Mouse (Mus musculus) liver (tissue): ENCODE data around the gene Terf2.
A peak's percentile ranks its signal among the peaks of the same experiment; 100 is the strongest.

ENCODE experiments used
- DNase-seq: peaks from one replicate; pipeline ENCODE4 v3.0.0-alpha.2; 2020; ENCODE audit warnings: mixed read lengths

Terf2 gene

DNA sequence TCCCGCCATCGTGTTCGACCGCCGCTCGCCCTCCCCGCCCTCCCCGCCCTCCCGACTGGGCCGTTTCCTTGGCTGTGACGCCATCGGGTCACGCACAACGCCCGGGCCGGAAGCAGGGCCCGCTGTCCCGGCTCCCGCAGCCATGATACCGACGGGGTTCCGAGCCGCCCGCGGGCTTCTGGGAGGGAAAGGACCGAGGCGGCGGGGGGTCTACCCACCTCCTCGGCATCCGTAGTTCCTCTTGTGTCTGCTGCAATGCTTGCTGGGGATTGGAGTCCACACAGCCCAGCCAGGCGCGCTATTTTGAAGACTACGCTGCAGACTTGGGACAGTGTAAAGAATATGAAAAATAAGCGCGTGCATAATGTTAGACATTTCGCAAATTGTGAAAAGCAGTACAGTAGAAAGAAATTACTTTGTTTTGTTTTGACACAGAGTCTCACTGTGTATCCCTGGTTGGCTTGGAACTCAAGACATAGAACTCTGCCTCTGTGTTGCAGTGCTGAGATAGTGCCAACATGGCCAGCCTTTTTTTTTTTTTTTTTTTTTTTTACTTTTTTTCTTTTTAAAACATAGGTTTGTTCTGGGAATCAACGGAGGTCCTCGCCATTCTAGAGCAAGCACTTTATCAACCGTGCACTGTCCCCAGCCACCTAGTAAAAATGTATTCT lies at the start of gene Terf2:
Gene Terf2, minus strand, starts transcription at position 182 of the 671 bp plus-strand sequence.
- DNase-seq: peak; percentile 92

DNA sequence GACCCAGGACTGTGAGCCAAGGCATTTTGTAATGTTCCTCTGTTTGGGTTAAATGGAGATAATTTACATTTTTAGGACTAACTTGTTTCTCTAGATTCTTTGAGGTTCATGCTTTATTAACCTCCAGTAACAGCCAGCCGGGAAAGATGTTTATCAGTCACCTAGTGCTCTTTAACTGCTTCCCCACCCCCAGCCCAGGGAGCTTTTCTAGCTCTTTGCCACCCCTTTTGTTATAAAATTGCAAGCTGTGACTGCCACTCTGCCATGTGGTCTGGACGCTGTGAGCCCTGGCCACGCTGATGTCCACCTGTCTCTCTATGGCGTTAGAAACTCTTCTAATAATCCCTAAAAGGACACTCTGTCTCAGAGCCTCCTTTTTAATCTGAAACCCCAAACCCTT lies 47.2 kb upstream of the Terf2 start:
- no peak for DNase-seq

DNA sequence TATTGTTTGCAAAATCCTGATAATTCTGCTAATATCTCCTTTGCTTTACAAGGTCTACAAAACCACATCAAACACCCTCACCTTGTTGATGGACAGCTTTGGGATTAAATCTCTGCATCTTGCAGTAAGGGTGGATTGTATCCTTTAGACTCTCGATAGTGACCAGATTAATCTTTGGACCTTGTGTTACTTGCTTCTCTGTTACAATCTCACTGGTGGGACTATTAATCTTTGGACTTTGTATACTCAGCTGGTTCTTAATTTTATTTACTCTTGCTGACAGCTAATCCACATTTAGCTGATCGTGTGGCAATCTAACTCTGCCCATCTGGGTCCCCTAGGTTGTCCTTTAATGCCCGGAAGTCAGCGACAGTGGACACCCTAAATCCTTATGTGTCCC lies 46.2 kb upstream of the Terf2 start:
- DNase-seq: no peak

DNA sequence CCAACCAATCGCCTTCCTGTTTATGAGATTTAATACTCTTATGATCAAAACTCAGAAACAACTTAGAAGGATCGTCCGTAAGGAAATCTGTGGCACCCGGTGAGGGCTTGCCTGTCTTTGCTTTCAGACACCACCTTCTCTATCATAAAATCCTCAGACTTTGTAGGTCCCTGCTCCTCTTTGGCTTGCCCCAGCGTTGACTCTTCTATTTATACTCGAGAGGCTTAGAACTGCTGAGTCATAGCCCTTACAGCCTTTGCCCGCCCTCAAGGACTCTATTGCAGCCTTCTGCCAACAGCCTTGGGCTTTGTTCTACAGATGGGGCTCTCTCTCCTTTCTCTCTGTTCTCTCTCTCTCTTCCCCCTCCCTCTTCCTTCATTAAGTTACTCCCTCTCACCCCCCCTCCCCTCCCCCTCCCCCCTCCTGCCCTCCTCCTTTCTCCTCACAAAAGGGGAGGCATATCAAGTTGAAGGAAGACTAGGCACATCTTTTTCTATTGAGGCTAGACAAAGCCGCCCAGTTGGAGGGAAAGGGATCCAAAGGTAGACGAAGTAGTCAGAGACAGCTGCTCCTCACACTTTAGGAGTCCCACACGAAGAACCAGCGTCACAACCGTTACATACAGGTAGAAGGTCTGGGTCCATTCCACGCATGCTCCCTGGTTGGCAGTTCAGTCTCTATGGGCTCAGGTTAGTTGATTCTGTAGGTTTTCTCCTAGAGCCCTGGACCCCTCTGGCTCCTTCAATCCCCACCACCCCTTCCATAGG lies 43.5 kb upstream of the Terf2 start:
- peak; percentile 75 for DNase-seq

GRCm38 (mm10) chr8:107138338-107138737 lies 42.0 kb upstream of the Terf2 start:
- DNase-seq: no peak

- no peak for DNase-seq
Measured at GRCm38 (mm10) chr8:107137591-107137990, 41.2 kb upstream of the Terf2 start.

DNA sequence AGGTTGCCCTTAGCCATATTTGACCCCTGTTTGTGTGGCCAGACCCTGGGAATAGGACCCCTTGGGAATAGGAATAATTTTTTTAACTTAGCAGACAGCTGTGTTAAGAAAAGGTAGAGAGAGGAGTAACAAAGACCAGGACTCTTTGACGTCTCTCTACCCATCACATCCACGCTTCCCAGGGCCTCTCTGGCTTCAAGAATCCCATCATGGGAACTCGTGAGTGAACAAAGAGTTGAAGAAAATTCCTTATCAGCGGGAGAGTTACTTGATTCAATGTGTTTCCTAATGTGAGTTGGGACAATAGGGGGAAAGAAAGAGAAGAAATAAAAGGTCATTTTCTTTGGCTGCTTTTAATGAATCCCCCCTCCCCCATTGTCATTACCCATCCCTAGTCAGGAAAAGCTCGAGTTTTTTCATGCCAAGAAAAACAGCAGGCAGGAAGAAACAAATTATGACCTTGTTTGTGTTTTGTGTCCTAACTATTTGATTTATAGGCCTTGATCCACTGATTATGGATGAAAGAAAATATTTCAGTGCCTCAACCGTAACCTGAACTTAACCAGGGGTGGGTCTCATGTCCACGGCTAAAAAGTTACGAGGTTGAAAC lies 39.8 kb upstream of the Terf2 start:
- DNase-seq: no peak

- DNase-seq: no peak
Measured at GRCm38 (mm10) chr8:107133881-107134280, 37.5 kb upstream of the Terf2 start.

DNA sequence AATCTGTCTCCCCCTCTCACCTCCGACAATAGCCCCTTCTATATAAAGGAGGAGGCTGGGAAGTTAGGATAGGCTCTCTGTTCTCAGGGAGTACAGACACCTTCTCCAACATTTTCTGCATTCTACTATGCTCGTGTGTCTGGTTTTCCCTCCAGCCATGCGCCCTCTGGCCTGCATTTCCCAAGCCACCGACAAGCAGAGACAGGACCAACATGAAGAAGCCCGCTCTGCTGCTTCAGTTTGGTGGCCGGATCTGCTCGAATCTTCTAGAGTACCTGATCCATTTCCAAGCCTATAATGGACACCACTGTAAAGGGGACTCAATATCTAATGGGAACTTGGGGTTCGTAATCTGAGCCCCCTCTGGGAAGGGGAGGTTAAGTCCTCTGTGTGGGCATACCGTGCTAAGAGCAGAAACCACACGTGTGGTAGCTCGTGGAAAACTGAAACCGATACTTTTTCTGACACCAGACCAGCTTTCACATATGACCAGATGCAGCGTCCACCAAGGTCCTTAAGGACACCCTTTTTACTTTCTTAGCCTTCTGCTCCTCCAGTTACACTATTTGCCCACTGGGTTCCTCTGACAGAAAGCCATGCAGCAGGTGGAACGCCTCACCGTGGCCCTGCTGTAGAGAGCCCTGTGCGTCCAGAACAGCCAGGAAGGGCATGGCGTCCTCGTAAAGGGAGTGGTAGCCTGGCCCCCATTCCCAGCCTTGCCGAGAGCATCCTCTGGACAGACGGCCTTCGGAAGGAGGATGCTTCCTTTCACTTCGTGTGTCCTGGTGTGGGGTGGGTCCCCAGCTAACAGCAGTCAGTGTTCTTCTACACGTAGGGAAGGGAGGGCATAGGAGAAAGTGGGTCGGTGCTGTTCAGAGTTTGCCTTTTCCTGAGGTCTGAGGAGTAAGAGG lies 36.5 kb upstream of the Terf2 start:
- DNase-seq: no peak

DNA sequence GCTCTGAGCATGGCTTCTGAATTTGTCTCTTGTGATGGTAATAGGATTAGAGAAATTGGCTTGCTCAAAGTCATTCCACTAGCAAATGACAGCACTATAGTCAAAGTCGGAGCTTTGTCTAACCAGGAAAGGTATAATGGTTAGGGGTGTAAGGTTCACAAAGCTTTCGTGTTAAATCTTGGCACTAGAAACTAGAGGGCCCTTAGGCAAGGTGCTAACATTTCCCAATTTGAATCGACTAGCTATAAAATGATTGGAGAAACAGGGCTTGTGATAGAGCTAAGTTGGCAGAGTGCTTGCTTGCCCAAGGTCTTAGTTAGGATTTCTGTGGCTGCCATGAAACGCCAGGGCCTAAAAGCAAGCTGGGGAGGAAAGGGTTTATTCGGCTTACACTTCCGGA lies 33.7 kb upstream of the Terf2 start:
- DNase-seq: no peak

DNA sequence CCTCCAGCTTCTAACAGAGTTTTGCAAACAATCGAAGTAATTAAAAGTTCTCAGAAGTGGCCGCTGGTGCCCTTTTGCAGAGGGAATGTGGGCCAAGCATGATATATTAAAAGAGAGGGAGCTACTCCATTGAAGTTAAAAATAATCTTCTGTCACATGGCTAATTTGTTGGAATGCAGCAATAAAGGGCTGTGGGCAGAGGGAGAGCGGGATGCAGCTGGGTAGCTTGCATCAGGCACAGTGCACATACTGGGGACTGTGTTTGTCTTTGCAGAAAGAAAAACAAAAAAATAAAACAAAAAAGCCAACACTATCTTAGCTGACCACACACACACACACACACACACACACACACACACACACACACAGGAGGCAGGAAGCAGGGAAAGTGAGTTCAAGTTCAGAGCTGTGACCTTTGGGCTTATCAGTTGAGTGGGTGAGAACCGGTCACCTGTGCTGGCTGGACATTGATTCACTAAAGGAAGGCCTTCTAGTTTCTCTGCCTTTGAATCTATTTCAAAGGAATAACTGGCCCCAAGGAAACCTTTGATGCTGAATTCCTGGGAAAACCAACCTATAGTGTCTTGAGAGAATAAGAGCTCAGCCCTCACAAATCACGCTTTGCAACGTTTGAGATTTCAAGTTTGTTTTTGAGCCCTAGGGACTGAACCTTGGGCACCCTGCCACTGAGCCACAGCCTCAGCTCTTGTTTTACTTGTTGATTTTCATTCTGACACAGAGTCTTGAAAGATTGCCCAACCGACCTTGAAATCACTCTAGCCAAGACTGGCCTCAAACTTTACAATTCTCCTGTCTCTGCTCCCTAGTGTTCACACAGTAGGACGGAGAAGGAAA lies 33.1 kb upstream of the Terf2 start:
- DNase-seq: no peak

GRCm38 (mm10) chr8:107124343-107124742 lies 28.0 kb upstream of the Terf2 start:
- no peak for DNase-seq

GRCm38 (mm10) chr8:107123063-107123614 lies 26.8 kb upstream of the Terf2 start:
- DNase-seq: no peak

GRCm38 (mm10) chr8:107121681-107122291 lies 25.4 kb upstream of the Terf2 start:
- no peak for DNase-seq

- peak; percentile 32 for DNase-seq
Measured at GRCm38 (mm10) chr8:107120806-107121205, 24.5 kb upstream of the Terf2 start.

DNA sequence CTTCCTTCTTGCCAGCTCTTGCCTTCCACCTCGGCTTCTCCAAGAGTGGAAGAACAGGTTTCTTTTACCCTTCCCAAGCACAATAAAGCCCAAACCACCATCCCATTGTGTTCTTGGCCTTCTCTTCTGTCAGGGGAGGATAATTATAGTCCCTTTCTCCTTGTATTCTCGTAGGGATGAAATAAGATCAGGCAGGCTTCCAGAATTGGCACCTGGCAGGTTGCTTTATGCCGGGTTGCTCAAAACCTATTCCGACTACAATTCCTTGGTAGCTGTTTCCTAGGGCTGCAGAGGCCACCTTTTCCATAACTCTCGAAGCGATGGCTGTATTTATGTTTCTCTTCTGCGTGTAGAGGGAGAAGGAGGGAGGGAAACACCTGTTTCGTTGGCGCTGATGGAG lies 23.1 kb upstream of the Terf2 start:
- no peak for DNase-seq

- no peak for DNase-seq
Measured at GRCm38 (mm10) chr8:107118803-107119233, 22.5 kb upstream of the Terf2 start.

GRCm38 (mm10) chr8:107117019-107117418 lies 20.7 kb upstream of the Terf2 start:
- no peak for DNase-seq

DNA sequence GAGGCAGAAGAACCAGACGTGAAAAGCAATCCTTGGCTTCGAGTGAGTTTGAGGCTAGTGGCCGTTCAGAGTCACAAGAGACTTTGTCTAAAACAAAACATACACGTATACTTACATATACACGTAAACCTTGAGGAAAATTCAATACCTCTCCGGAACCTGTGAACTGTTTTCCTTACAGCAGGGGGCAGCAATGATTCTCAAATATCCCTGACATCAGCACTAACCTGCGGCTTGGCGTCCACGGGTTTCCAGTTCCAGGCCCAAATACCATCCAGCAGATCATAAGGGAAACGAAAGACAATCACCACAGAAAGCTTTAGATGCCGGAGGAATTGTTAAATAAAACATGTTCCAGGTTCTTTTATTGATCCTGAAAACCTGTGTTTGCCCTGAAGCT lies 19.7 kb upstream of the Terf2 start:
- peak; percentile 63 for DNase-seq

DNA sequence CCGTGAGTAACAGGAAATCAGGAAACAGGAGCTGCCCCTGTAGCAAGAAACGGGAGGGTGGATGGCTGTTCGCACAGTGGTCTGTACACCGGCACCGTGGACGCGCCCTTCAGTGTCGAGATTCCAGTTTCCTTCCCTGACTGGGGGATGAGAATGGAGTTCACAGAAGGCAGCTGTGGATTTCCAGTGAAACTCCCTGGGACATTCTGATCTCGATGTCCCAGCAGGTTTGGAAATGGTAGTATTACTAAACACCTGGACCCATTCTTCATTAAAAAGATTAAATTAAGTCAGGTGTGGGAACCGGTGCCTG lies 18.6 kb upstream of the Terf2 start:
- no peak for DNase-seq
